22 mouse cellular contexts compared by ENCODE assay signal in the genomic region with DNA sequence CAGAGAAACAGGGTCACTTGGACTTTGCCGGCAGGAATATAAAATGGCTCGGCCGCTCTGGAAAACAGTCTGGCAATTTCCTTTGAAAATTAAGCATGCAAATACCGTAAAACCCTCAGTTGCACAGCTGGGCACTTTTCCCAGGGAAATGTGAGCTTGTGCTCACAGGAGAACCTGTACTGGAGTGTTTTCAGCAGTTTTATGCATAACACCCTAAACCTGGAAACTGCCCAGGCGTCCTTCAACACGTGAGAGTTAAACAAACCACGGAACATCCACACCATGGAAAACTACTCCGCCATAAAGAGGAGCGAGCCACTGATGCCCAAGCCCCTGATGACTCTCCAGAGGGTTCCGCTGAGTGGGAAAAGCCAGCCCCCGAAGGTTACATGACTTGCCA. TPM values are rescaled to one million over a fixed set of nuclear protein-coding genes. Genes with fewer than 3 reads are reported as not detected.
DNase-seq lines count a peak whose midpoint lies in the region; ATAC-seq and TF ChIP-seq lines count a peak whose summit lies in the region.
"Had no signal": no experiment of that assay in that cellular context is flagged by ENCODE, and none has a peak within 500 bp of the region (broad histone marks: within the 10 kb centered on the region; RNA-seq: fewer than 3 reads in every experiment).

No protein-coding gene starts in this region.

- TF ChIP-seq CTCF in lung, postnatal 0 days (IDR thresholded peaks at IDR 0.05) = no peak

- no peaks in the 10 kb centered on the region for H3K4me1 ChIP-seq in kidney, embryonic 16.5 days (ENCODE audit: insufficient read depth, low read length)
- no peaks in the 10 kb centered on the region for H3K4me1 ChIP-seq in lung, postnatal 0 days (ENCODE audit: insufficient read depth, low read depth, low read length)
- H3K4me1 ChIP-seq in limb, embryonic 14.5 days (ENCODE audit: control insufficient read depth, insufficient read depth, low read length) = peaks cover 9% of the 10 kb centered on the region; the same call in 1 of the 2 replicates
- H3K4me1 ChIP-seq: liver, embryonic 15.5 days; midbrain, embryonic 13.5 days had no signal

- TF ChIP-seq POLR2A in limb, embryonic 14.5 days (IDR thresholded peaks at IDR 0.05; ENCODE audit: borderline replicate concordance, extremely low read depth, insufficient read depth, insufficient read length) = no peak

- H3K27me3 ChIP-seq in kidney, embryonic 16.5 days (ENCODE audit: insufficient read depth, low read length) = no peaks in the 10 kb centered on the region
- H3K27me3 ChIP-seq in lung, postnatal 0 days (replicated peaks; ENCODE audit: insufficient read depth, low read length) = no peaks in the 10 kb centered on the region
- no peaks in the 10 kb centered on the region for H3K27me3 ChIP-seq in limb, embryonic 14.5 days (ENCODE audit: control insufficient read depth, insufficient read depth, low read length)
- H3K27me3 ChIP-seq: heart, embryonic 15.5 days; liver, embryonic 15.5 days; midbrain, embryonic 13.5 days; neural tube, embryonic 13.5 days had no signal

- ATAC-seq in kidney, embryonic 16.5 days (ENCODE audit: low FRiP score, low TSS enrichment) = no peak
- no peak for ATAC-seq in lung, postnatal 0 days
- ATAC-seq in limb, embryonic 14.5 days (ENCODE audit: low FRiP score, low read depth) = peak; percentile 70; the same call in 1 of the 2 replicates
- ATAC-seq: forebrain, embryonic 14.5 days; midbrain, embryonic 13.5 days had no signal

- H3K9me3 ChIP-seq in kidney, embryonic 16.5 days (ENCODE audit: low read length) = no peaks in the 10 kb centered on the region
- no peaks in the 10 kb centered on the region for H3K9me3 ChIP-seq in lung, postnatal 0 days (ENCODE audit: low read length)
- H3K9me3 ChIP-seq in limb, embryonic 14.5 days (ENCODE audit: control insufficient read depth, low read length) = no peaks in the 10 kb centered on the region
- H3K9me3 ChIP-seq: G1E; heart, embryonic 15.5 days; liver, embryonic 15.5 days; midbrain, embryonic 13.5 days; neural tube, embryonic 13.5 days had no signal

- TF ChIP-seq EP300 in lung, postnatal 0 days (IDR thresholded peaks at IDR 0.05) = no peak

- 70% methylated on average over 11 of the region's 11 CpGs for WGBS in kidney, embryonic 16.5 days
- WGBS in lung, postnatal 0 days = 42% methylated on average over 11 of the region's 11 CpGs
- WGBS in limb, embryonic 14.5 days = 23% methylated on average over 11 of the region's 11 CpGs

- no peak overlapping the region for H3K27ac ChIP-seq in kidney, embryonic 16.5 days (ENCODE audit: low read length)
- H3K27ac ChIP-seq in lung, postnatal 0 days (ENCODE audit: low read length) = no peak overlapping the region
- no peak overlapping the region for H3K27ac ChIP-seq in limb, embryonic 14.5 days (replicated peaks; ENCODE audit: low read depth, low read length)
- H3K27ac ChIP-seq: heart, embryonic 15.5 days; liver, embryonic 15.5 days; midbrain, embryonic 13.5 days; neural tube, embryonic 13.5 days had no signal

- H3K9ac ChIP-seq in kidney, embryonic 16.5 days (replicated peaks; ENCODE audit: low read length) = no peak overlapping the region
- H3K9ac ChIP-seq in lung, postnatal 0 days (replicated peaks; ENCODE audit: low read depth) = no peak overlapping the region
- H3K9ac ChIP-seq in limb, embryonic 14.5 days (ENCODE audit: low read depth, low read length, severe bottlenecking) = no peak overlapping the region
- H3K9ac ChIP-seq: heart, embryonic 15.5 days; liver, embryonic 15.5 days; midbrain, embryonic 13.5 days; neural tube, embryonic 13.5 days had no signal

- H3K4me3 ChIP-seq in kidney, embryonic 16.5 days (ENCODE audit: low read length) = no peak overlapping the region
- no peak overlapping the region for H3K4me3 ChIP-seq in lung, postnatal 0 days (ENCODE audit: low read depth, low read length)
- no peak overlapping the region for H3K4me3 ChIP-seq in limb, embryonic 14.5 days (replicated peaks; ENCODE audit: low read length)
- H3K4me3 ChIP-seq: erythroblast, embryonic 14.5 days; heart, embryonic 15.5 days; liver, embryonic 15.5 days; midbrain, embryonic 13.5 days; neural tube, embryonic 13.5 days had no signal

- H3K4me2 ChIP-seq in kidney, embryonic 16.5 days (replicated peaks; ENCODE audit: low read depth, low read length) = no peak overlapping the region
- no peak overlapping the region for H3K4me2 ChIP-seq in lung, postnatal 0 days (replicated peaks; ENCODE audit: low read depth, low read length)
- no peak overlapping the region for H3K4me2 ChIP-seq in limb, embryonic 14.5 days (replicated peaks; ENCODE audit: low read depth, low read length, severe bottlenecking)
- H3K4me2 ChIP-seq: heart, embryonic 15.5 days; liver, embryonic 15.5 days; midbrain, embryonic 13.5 days; neural tube, embryonic 13.5 days had no signal

- peak; percentile 22 for DNase-seq in kidney, adult 9 months
- peak; percentile 59 for DNase-seq in lung, postnatal 0 days (ENCODE audit: low spot score)
- no peak for DNase-seq in lung, postnatal 4 days
- DNase-seq in brain, adult 2 months (ENCODE audit: low read depth, low spot score) = peak; percentile 31
- DNase-seq in limb, embryonic 14.5 days (ENCODE audit: low spot score) = peak; percentile 74
- DNase-seq in right cerebral cortex, postnatal 25 days = no peak
- DNase-seq in right cerebral cortex, postnatal 10 days (ENCODE audit: low spot score in 2 of 2) = no peak
- DNase-seq: adrenal gland, postnatal 25 days; cerebellum, adult 11-12 months; cerebellum, postnatal 14 days; gastrocnemius, postnatal 10 days; heart, postnatal 4 days; right cerebral cortex, adult 18-20 months; thymus, adult 18-20 months had no signal

- no peaks in the 10 kb centered on the region for H3K36me3 ChIP-seq in kidney, embryonic 16.5 days (ENCODE audit: insufficient read depth, low read length)
- no peaks in the 10 kb centered on the region for H3K36me3 ChIP-seq in lung, postnatal 0 days (ENCODE audit: insufficient read depth, low read length)
- H3K36me3 ChIP-seq in limb, embryonic 14.5 days (ENCODE audit: control insufficient read depth, insufficient read depth, low read length) = no peaks in the 10 kb centered on the region
- H3K36me3 ChIP-seq: G1E; heart, embryonic 15.5 days; liver, embryonic 15.5 days; midbrain, embryonic 13.5 days; neural tube, embryonic 13.5 days had no signal

RNA-seq across cellular contexts. Expression of a gene that starts 9.8 kb away (rescaled TPM):
- 3.3 and 3.9 TPM in 2 replicates for polyA plus RNA-seq in kidney, embryonic 16.5 days (2015; fragmentation: Nextera tagmentation; extraction: Ambion mirVana)
- polyA plus RNA-seq in lung, postnatal 0 days (2015; fragmentation: Nextera tagmentation; extraction: Ambion mirVana) = 4.1 and 4.5 TPM in 2 replicates
- 8.5 and 9.3 TPM in 2 replicates for polyA plus RNA-seq in limb, embryonic 14.5 days (2012; rRNA removed)
- 2.1 and 2.9 TPM in 2 replicates for polyA plus RNA-seq in limb, embryonic 14.5 days (2014; fragmentation: Nextera tagmentation; extraction: Ambion mirVana)

RNA-seq across cellular contexts. Expression of a gene that starts 34.1 kb away (rescaled TPM):
- 4.3 and 6.2 TPM in 2 replicates for polyA plus RNA-seq in kidney, embryonic 16.5 days (2015; fragmentation: Nextera tagmentation; extraction: Ambion mirVana)
- 10.5 and 14.2 TPM in 2 replicates for polyA plus RNA-seq in lung, postnatal 0 days (2015; fragmentation: Nextera tagmentation; extraction: Ambion mirVana)
- polyA plus RNA-seq in limb, embryonic 14.5 days (2012; rRNA removed) = 15.4 and 19.9 TPM in 2 replicates
- 4.2 and 5.0 TPM in 2 replicates for polyA plus RNA-seq in limb, embryonic 14.5 days (2014; fragmentation: Nextera tagmentation; extraction: Ambion mirVana)
- polyA plus RNA-seq: G1E had no signal

Comparison
In these comparisons a context has a peak if more than half of its experiments do, and no peak if none do; other contexts are left out.
1. DNase-seq: peak in kidney, adult 9 months (single experiment), lung, postnatal 0 days (single experiment), brain, adult 2 months (single experiment) and limb, embryonic 14.5 days (single experiment); none in lung, postnatal 4 days (0 of 2), right cerebral cortex, postnatal 25 days (single experiment) and right cerebral cortex, postnatal 10 days (0 of 2).